Mouse (Mus musculus): ENCODE results near the gene Nkx1-1.

The Nkx1-1 gene

GRCm38 (mm10) chr5:33420313-33420712, 13.5 kb downstream of the Nkx1-1 start:
- no peak for DNase-seq (ENCODE audit: low read depth, low spot score)

- no peak for DNase-seq (ENCODE audit: low read depth, low spot score)
Measured at GRCm38 (mm10) chr5:33400819-33401218, 33.0 kb downstream of the Nkx1-1 start.

GRCm38 (mm10) chr5:33396828-33397227, 36.9 kb downstream of the Nkx1-1 start:
- DNase-seq (ENCODE audit: low read depth, low spot score) = no peak

GRCm38 (mm10) chr5:33395693-33396092, 38.1 kb downstream of the Nkx1-1 start:
- no peak for DNase-seq (ENCODE audit: low read depth, low spot score)

- peak; percentile 65 for DNase-seq (ENCODE audit: low read depth, low spot score)
Measured at GRCm38 (mm10) chr5:33393803-33394202, 40.0 kb downstream of the Nkx1-1 start.

GRCm38 (mm10) chr5:33387550-33387949, 46.2 kb downstream of the Nkx1-1 start:
- no peak for DNase-seq (ENCODE audit: low read depth, low spot score)
